Mouse (Mus musculus): ENCODE data around the gene Txnip.

DNA sequence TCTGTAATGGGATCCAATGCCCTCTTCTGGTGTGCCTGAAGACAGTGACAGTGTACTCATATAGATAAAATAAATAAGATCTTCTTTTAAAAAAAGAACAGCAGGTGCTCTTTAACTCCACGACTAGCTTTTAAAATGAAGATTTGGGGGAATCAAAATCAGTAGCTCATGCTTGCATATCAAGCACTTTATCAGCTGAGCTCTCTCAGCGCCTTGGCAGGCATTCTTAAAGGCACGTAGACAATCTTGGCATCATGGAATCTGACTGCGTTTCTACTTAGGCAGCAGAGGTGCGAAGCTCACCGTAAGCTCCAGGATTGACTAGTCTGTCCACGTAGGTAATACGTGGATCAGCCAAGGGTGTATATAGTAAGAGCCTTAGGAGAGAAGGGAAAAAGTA, 15.2 kb upstream of the Txnip start:
- TF ChIP-seq POLR2A (IDR thresholded peaks at IDR 0.05; ENCODE audit: insufficient read depth, low read depth, low read length) (no peak), CTCF (IDR thresholded peaks at IDR 0.05; ENCODE audit: insufficient read depth, low read depth, low read length) (no peak)
